Mouse (Mus musculus) limb, embryonic 10.5 days (tissue): ENCODE measurements around the gene Fhl4. TPM values are rescaled to one million over a fixed set of nuclear protein-coding genes. Genes with fewer than 3 reads are reported as not detected.

Source experiments
- DNase-seq: peaks from one replicate; pipeline ENCODE4 v3.0.0-alpha.2; 2017; ENCODE audit warnings: low spot score
- H3K27ac ChIP-seq: fragments of 300-500 bp; sonication (generic); 2 replicates; pipeline ENCODE4 v1.5.1; 2016; ENCODE audit warnings: mild to moderate bottlenecking
- H3K27me3 ChIP-seq: fragments of 300-500 bp; sonication (generic); 2 replicates; pipeline ENCODE4 v1.6.1; 2016; ENCODE audit warnings: low read depth, mild to moderate bottlenecking; ENCODE audit not compliant: poor library complexity, severe bottlenecking
- H3K36me3 ChIP-seq: fragments of 300-500 bp; sonication (generic); 2 replicates; pipeline ENCODE4 v1.6.1; 2016; ENCODE audit warnings: mild to moderate bottlenecking, moderate library complexity
- H3K4me1 ChIP-seq: fragments of 300-500 bp; sonication (generic); 2 replicates; pipeline ENCODE4 v1.6.1; 2016
- H3K4me3 ChIP-seq: fragments of 300-500 bp; sonication (generic); 2 replicates; pipeline ENCODE4 v1.5.1; 2016; ENCODE audit warnings: mild to moderate bottlenecking, moderate library complexity
- H3K9me3 ChIP-seq: fragments of 300-500 bp; sonication (generic); replicated peaks from 2 replicates; pipeline ENCODE4 v1.6.1; 2016; ENCODE audit warnings: mild to moderate bottlenecking
- WGBS: fragments of 180-500 bp; shearing (Covaris S2); methylation state at CpG from one replicate; pipeline ENCODE4 v1.1.7; 2016; 5-methylcytosine and 5-hydroxymethylcytosine counted together
- polyA plus RNA-seq: library from polyadenylated mRNA; unstranded; fragments of >200 nt; fragmentation: Nextera tagmentation; extraction: Ambion mirVana; gene quantifications from 2 replicates; pipeline ENCODE4 v1.2.1, GENCODE M21; 2016

Fhl4 gene
- polyA plus RNA-seq, 1 experiment from 2014 or later = 0.78 TPM

DNA sequence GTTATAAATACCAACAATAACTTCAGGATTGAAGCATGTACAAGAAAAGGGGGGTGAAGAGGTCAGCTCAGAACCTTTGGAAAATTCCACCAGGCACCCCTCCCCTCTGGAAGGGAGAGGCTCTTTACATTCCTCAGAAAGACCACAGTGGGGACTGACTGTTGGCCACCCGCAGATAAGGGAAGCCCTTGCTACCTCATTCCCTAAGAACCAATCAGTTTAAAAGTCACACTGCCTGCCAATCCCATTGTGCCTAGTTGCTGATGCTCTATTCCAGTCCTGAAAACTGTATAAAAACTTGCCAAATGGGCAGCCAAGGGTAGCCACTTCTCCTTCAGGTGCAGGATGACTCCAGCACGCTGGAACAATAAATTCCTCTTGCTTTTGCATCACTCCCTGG is 47.4 kb downstream of the Fhl4 start:
- no peaks in the 10 kb centered on the region for H3K4me1 ChIP-seq
- no peaks in the 10 kb centered on the region for H3K27me3 ChIP-seq
- H3K4me3 ChIP-seq = no peak overlapping the region
- no peak for DNase-seq
- H3K27ac ChIP-seq = no peak overlapping the region
- no peaks in the 10 kb centered on the region for H3K36me3 ChIP-seq
- WGBS = 89% methylated on average over 2 of the region's 2 CpGs
- no peaks in the 10 kb centered on the region for H3K9me3 ChIP-seq

DNA sequence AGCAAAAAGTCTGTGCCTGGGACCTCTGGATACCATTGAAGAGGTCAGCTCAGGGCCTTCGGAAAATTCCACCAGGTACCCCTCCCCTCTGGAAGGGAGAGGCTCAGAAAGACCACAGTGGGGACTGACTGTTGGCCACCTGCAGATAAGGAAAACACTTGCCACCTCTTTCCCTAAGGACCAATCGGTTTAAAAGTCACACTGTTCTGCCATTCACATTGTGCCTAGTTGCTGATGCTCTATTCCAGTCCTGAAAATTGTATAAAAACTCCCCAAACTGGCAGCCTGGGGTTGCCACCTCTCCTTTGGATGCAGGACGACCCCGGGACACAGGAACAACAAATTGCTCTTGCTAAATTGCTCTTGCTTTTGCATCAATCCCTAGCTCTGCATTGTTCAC is 49.8 kb downstream of the Fhl4 start:
- no peak overlapping the region for H3K4me3 ChIP-seq
- no peaks in the 10 kb centered on the region for H3K27me3 ChIP-seq
- no peaks in the 10 kb centered on the region for H3K9me3 ChIP-seq
- 32% methylated on average over 4 of the region's 4 CpGs for WGBS
- H3K4me1 ChIP-seq = no peaks in the 10 kb centered on the region
- no peaks in the 10 kb centered on the region for H3K36me3 ChIP-seq
- DNase-seq = no peak
- H3K27ac ChIP-seq = no peak overlapping the region

DNA sequence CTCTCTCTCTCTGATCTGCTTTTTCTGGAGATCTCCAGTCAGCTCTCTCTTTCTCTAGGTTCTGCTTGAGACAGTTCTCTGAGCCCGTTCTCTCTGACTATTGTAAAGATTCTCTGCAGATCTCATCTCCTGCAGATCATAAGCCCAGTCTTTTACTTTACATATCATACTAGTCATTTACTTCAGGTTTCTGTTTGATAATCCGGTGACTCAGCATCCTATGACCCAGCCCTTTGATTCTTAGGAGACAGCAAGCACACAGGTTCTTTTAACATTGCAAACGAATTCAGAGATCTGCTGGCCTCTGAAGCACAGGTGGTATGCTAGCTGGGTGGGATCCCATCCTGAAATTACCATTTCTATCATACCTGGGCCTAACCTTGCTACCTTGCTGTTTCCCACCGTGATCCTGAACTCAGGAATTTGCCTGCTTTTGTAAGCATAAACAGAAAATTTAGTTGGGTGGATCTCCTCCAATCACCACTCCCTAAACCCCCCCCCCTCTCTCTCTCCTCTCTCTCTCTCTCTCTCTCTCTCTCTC is 51.6 kb downstream of the Fhl4 start:
- no peaks in the 10 kb centered on the region for H3K36me3 ChIP-seq
- 52% methylated on average over 4 of the region's 4 CpGs for WGBS
- H3K4me3 ChIP-seq = no peak overlapping the region
- H3K27me3 ChIP-seq = no peaks in the 10 kb centered on the region
- no peaks in the 10 kb centered on the region for H3K9me3 ChIP-seq
- H3K27ac ChIP-seq = no peak overlapping the region
- DNase-seq = no peak
- no peaks in the 10 kb centered on the region for H3K4me1 ChIP-seq

DNA sequence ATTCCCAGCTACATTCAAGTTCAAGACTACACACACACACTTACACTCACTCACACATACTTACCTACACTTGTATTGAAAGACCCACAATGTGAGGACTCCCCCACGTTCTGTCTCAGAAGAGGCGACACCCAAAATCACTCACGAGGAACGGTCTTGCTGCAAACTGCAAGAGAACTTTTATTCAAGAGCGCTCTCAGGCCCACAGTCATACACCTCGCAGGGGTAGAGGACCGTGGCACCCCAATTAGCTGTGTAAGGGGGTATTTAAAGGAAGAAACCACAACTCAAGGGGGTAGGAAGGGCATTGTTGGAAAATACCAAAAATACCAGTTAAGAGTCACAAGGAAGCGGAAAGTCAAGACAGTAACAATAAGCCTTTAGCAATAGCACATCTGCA is 54.3 kb downstream of the Fhl4 start:
- Histone ChIP-seq H3K36me3 (no peaks in the 10 kb centered on the region), H3K27ac (no peak overlapping the region), H3K27me3 (no peaks in the 10 kb centered on the region), H3K9me3 (no peaks in the 10 kb centered on the region), H3K4me1 (peaks cover 10% of the 10 kb centered on the region), H3K4me3 (no peak overlapping the region)
- no peak for DNase-seq
- WGBS = 95% methylated on average over 8 of the region's 8 CpGs

DNA sequence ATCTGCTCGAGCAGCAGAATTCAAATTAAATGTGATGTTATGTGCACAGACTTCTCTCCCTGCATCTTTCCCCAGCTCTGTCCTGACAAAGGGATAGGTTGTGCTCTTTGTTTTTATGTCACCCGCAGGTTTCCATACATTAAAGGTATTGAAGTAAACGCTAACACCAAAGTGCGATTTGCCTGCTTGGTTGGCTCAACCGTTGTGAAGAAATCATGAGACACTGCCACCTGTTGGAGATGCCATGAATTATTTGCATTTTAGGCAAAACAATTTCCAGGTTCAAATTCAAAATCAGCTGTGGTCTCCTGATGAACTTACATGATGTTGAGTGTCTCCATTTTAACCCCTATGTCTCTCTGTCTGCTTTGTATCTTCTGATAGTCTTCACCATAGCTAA is 55.7 kb downstream of the Fhl4 start:
- 46% methylated on average over 5 of the region's 5 CpGs for WGBS
- Histone ChIP-seq H3K4me3 (no peak overlapping the region), H3K9me3 (no peaks in the 10 kb centered on the region), H3K27ac (no peak overlapping the region), H3K4me1 (peaks cover 10% of the 10 kb centered on the region), H3K36me3 (no peaks in the 10 kb centered on the region), H3K27me3 (no peaks in the 10 kb centered on the region)
- no peak for DNase-seq

Other genes with a start within 250 kb of the Fhl4 start
- 25.1 and 28.5 TPM in 2 replicates for gene Ric8b, start 184.9 kb downstream of the Fhl4 start, polyA plus RNA-seq
- gene Tmem263, start 132 bp upstream of the Fhl4 start, polyA plus RNA-seq = 46.0 and 75.8 TPM in 2 replicates
- gene Mterf2, start 25.5 kb upstream of the Fhl4 start, polyA plus RNA-seq = 22.5 and 25.1 TPM in 2 replicates
- 36.2 and 38.0 TPM in 2 replicates for gene Cry1, start 82.6 kb upstream of the Fhl4 start, polyA plus RNA-seq